Mouse (Mus musculus): ENCODE measurements around the gene Unc5a. TPM values are rescaled to one million over a fixed set of nuclear protein-coding genes. Genes with fewer than 3 reads are reported as not detected.

Gene Unc5a
- total and polyA plus RNA-seq, 3 experiments, result 0.17 TPM; not detected in 2

- dilution Hi-C loops (cut with MboI; ENCODE audit: extremely low pct_ligation_motif_present, extremely low pct_unique_long_range_greater_than_20kb, low sequenced_read_pairs) (no loop called here), in situ Hi-C loops (cut with MboI; ENCODE audit: low pct_ligation_motif_present, low pct_unique_long_range_greater_than_20kb, low sequenced_read_pairs) (no loop called here)
- TF ChIP-seq IRF4 (IDR thresholded peaks at IDR 0.05; ENCODE audit: low read depth, low read length) (peak; percentile 54; the same call in 1 of the 2 replicates), ELF1 (IDR thresholded peaks at IDR 0.05; ENCODE audit: low read depth, low read length) (0 out of 2 replicates have a peak, but pooled peaks have one; percentile 15), ETS1 (conservative IDR thresholded peaks at IDR 0.05; ENCODE audit: low read depth, low read length) (peak; percentile 25; the same call in 1 of the 2 replicates), RAD21 (IDR thresholded peaks at IDR 0.05; ENCODE audit: low read depth, low read length) (no peak), USF2 (conservative IDR thresholded peaks at IDR 0.05; ENCODE audit: low read depth, low read length) (no peak), EP300 (IDR thresholded peaks at IDR 0.05; ENCODE audit: low read length) (peak; percentile 59; the same call in 1 of the 2 replicates), NRF1 (IDR thresholded peaks at IDR 0.05; ENCODE audit: low read depth, low read length) (no peak), MEF2A (IDR thresholded peaks at IDR 0.05; ENCODE audit: borderline replicate concordance, low read depth, low read length) (peak; percentile 47; the same call in 1 of the 2 replicates), SMC3 (IDR thresholded peaks at IDR 0.05; ENCODE audit: low read depth, low read length) (no peak)
- peaks cover 4 to 24% of the 10 kb centered on the region in 2 experiments for H3K36me3 ChIP-seq (replicated peaks in 1 of 2; ENCODE audit: control insufficient read depth in 1 of 2, insufficient read depth in 1 of 2, low read length in 1 of 2)
- H3K9ac ChIP-seq (ENCODE audit: insufficient read depth, low read depth), result no peak overlapping the region
- H3K27me3 ChIP-seq (replicated peaks), result no peaks in the 10 kb centered on the region
- no peak overlapping the region for H3K27ac ChIP-seq (ENCODE audit: insufficient read depth, low read depth)
- H3K4me2 ChIP-seq (ENCODE audit: insufficient read depth, low read depth, poor library complexity, severe bottlenecking), result no peak overlapping the region
- H3K4me3 ChIP-seq (replicated peaks in 1 of 3; ENCODE audit: low read depth in 2 of 3, low read length in 2 of 3, poor library complexity in 1 of 3), result no peak overlapping the region
- H3K79me2 ChIP-seq (replicated peaks; ENCODE audit: control insufficient read depth, extremely low read depth, insufficient read depth, poor library complexity, severe bottlenecking), result no peaks in the 10 kb centered on the region
- H3K4me1 ChIP-seq (ENCODE audit: control insufficient read depth in 1 of 2, insufficient read depth in 2 of 2), result peaks cover 15 to 31% of the 10 kb centered on the region in 2 experiments
- DNase-seq (ENCODE audit: extremely low read depth), result peak; percentile 8
- H3K9me3 ChIP-seq (replicated peaks; ENCODE audit: low read length), result no peaks in the 10 kb centered on the region
Measured at GRCm38 (mm10) chr13:55024215-55024614, 75.0 kb downstream of the Unc5a start.

GRCm38 (mm10) chr13:55040016-55040415 is 90.8 kb downstream of the Unc5a start:
- TF ChIP-seq EP300 (IDR thresholded peaks at IDR 0.05; ENCODE audit: low read length), result no peak
- TF ChIP-seq MXI1 (IDR thresholded peaks at IDR 0.05; ENCODE audit: low read depth, low read length), result no peak
- no peak for TF ChIP-seq IRF4 (IDR thresholded peaks at IDR 0.05; ENCODE audit: low read depth, low read length)
- no peak for TF ChIP-seq ZC3H11A (IDR thresholded peaks at IDR 0.05; ENCODE audit: low read depth, low read length)
- no peak for TF ChIP-seq MAX (IDR thresholded peaks at IDR 0.05; ENCODE audit: low read length)
- no peak for TF ChIP-seq KAT2A (IDR thresholded peaks at IDR 0.05; ENCODE audit: insufficient replicate concordance, low read length)
- TF ChIP-seq RCOR1 (conservative IDR thresholded peaks at IDR 0.05; ENCODE audit: low read depth, low read length), result no peak
- TF ChIP-seq UBTF (IDR thresholded peaks at IDR 0.05; ENCODE audit: low read depth, low read length), result no peak
- TF ChIP-seq USF2 (conservative IDR thresholded peaks at IDR 0.05; ENCODE audit: low read depth, low read length), result no peak
- no peak for TF ChIP-seq TCF12 (IDR thresholded peaks at IDR 0.05; ENCODE audit: low read depth, low read length)
- no peak for TF ChIP-seq MEF2A (IDR thresholded peaks at IDR 0.05; ENCODE audit: borderline replicate concordance, low read depth, low read length)
- Histone ChIP-seq H3K27ac (ENCODE audit: insufficient read depth, low read depth) (no peak overlapping the region), H3K4me2 (ENCODE audit: insufficient read depth, low read depth, poor library complexity, severe bottlenecking) (no peak overlapping the region), H3K79me2 (replicated peaks; ENCODE audit: control insufficient read depth, extremely low read depth, insufficient read depth, poor library complexity, severe bottlenecking) (no peaks in the 10 kb centered on the region), H3K4me3 (replicated peaks in 1 of 3; ENCODE audit: low read depth in 2 of 3, low read length in 2 of 3, poor library complexity in 1 of 3) (no peak overlapping the region), H3K36me3 (replicated peaks in 1 of 2; ENCODE audit: control insufficient read depth in 1 of 2, insufficient read depth in 1 of 2, low read length in 1 of 2) (peaks cover 8 to 49% of the 10 kb centered on the region in 2 experiments), H3K9ac (ENCODE audit: insufficient read depth, low read depth) (no peak overlapping the region), H3K9me3 (replicated peaks; ENCODE audit: low read length) (no peaks in the 10 kb centered on the region), H3K27me3 (replicated peaks) (no peaks in the 10 kb centered on the region), H3K4me1 (ENCODE audit: control insufficient read depth in 1 of 2, insufficient read depth in 2 of 2) (no peaks in the 10 kb centered on the region)
- DNase-seq (ENCODE audit: extremely low read depth), result no peak
- dilution Hi-C loops (cut with MboI; ENCODE audit: extremely low pct_ligation_motif_present, extremely low pct_unique_long_range_greater_than_20kb, low sequenced_read_pairs) (no loop called here), in situ Hi-C loops (cut with MboI; ENCODE audit: low pct_ligation_motif_present, low pct_unique_long_range_greater_than_20kb, low sequenced_read_pairs) (no loop called here)

All from CH12.LX (cell line).